Mouse (Mus musculus): ENCODE measurements around the gene Cd4. TPM values are rescaled to one million over a fixed set of nuclear protein-coding genes. Genes with fewer than 3 reads are reported as not detected.
A peak's percentile ranks its signal among the peaks of the same experiment; 100 is the strongest.
"Not testable (repeated sequence)": the region's sequence is repeated elsewhere in the genome, so short reads cannot be mapped to it uniquely, and the experiment has no call there.

Gene Cd4
- polyA plus RNA-seq, 1 experiment from 2014 or later, result 2.1 TPM

GRCm38 (mm10) chr6:124894113-124894512, 6.1 kb upstream of the Cd4 start:
- H3K9ac ChIP-seq (ENCODE audit: low read length); H3K9me3 ChIP-seq (replicated peaks; ENCODE audit: control insufficient read depth, low read length); H3K4me1 ChIP-seq (ENCODE audit: control insufficient read depth, insufficient read depth, low read length); H3K36me3 ChIP-seq (ENCODE audit: control insufficient read depth, insufficient read depth); H3K27me3 ChIP-seq (ENCODE audit: control insufficient read depth, insufficient read depth, low read length); H3K4me3 ChIP-seq (ENCODE audit: low read length); H3K4me2 ChIP-seq (ENCODE audit: low read depth, low read length); ATAC-seq (replicated peaks; ENCODE audit: extremely low read depth, insufficient read depth, low FRiP score); H3K27ac ChIP-seq (ENCODE audit: low read length): not testable (repeated sequence)
- 84% methylated on average over 2 of the region's 2 CpGs for WGBS

GRCm38 (mm10) chr6:124890997-124891396, 3.0 kb upstream of the Cd4 start:
- no peaks in the 10 kb centered on the region for H3K4me1 ChIP-seq (ENCODE audit: control insufficient read depth, insufficient read depth, low read length)
- no peak overlapping the region for H3K27ac ChIP-seq (ENCODE audit: low read length)
- H3K4me3 ChIP-seq (ENCODE audit: low read length), result no peak overlapping the region
- H3K27me3 ChIP-seq (ENCODE audit: control insufficient read depth, insufficient read depth, low read length), result no peaks in the 10 kb centered on the region
- no peaks in the 10 kb centered on the region for H3K36me3 ChIP-seq (ENCODE audit: control insufficient read depth, insufficient read depth)
- 54% methylated on average over 6 of the region's 6 CpGs for WGBS
- no peak overlapping the region for H3K4me2 ChIP-seq (ENCODE audit: low read depth, low read length)
- ATAC-seq (replicated peaks; ENCODE audit: extremely low read depth, insufficient read depth, low FRiP score), result no peak
- no peaks in the 10 kb centered on the region for H3K9me3 ChIP-seq (replicated peaks; ENCODE audit: control insufficient read depth, low read length)
- no peak overlapping the region for H3K9ac ChIP-seq (ENCODE audit: low read length)

GRCm38 (mm10) chr6:124888555-124889125, 619 bp upstream of the Cd4 start:
- ATAC-seq (replicated peaks; ENCODE audit: extremely low read depth, insufficient read depth, low FRiP score), result no peak
- 86% methylated on average over 6 of the region's 6 CpGs for WGBS

GRCm38 (mm10) chr6:124885956-124886381, 2.1 kb downstream of the Cd4 start:
- Histone ChIP-seq H3K4me3 (ENCODE audit: low read length) (no peak overlapping the region), H3K27me3 (ENCODE audit: control insufficient read depth, insufficient read depth, low read length) (no peaks in the 10 kb centered on the region), H3K27ac (ENCODE audit: low read length) (peak overlapping the region; percentile 76), H3K36me3 (ENCODE audit: control insufficient read depth, insufficient read depth) (no peaks in the 10 kb centered on the region), H3K4me2 (ENCODE audit: low read depth, low read length) (no peak overlapping the region), H3K4me1 (ENCODE audit: control insufficient read depth, insufficient read depth, low read length) (peaks cover 6% of the 10 kb centered on the region; the same call in 1 of the 2 replicates), H3K9ac (ENCODE audit: low read length) (no peak overlapping the region), H3K9me3 (replicated peaks; ENCODE audit: control insufficient read depth, low read length) (no peaks in the 10 kb centered on the region)
- 89% methylated on average over 8 of the region's 8 CpGs for WGBS
- ATAC-seq (replicated peaks; ENCODE audit: extremely low read depth, insufficient read depth, low FRiP score), result no peak

More at GRCm38 (mm10) chr6:124888555-124889125, 619 bp upstream of the Cd4 start:
- H3K4me3 ChIP-seq (ENCODE audit: low read length), result no peak overlapping the region
- no peaks in the 10 kb centered on the region for H3K27me3 ChIP-seq (ENCODE audit: control insufficient read depth, insufficient read depth, low read length)
- no peak overlapping the region for H3K27ac ChIP-seq (ENCODE audit: low read length)
- H3K4me2 ChIP-seq (ENCODE audit: low read depth, low read length), result no peak overlapping the region
- H3K9ac ChIP-seq (ENCODE audit: low read length), result no peak overlapping the region
- no peaks in the 10 kb centered on the region for H3K36me3 ChIP-seq (ENCODE audit: control insufficient read depth, insufficient read depth)
- H3K9me3 ChIP-seq (replicated peaks; ENCODE audit: control insufficient read depth, low read length), result no peaks in the 10 kb centered on the region
- H3K4me1 ChIP-seq (ENCODE audit: control insufficient read depth, insufficient read depth, low read length), result peaks cover 6% of the 10 kb centered on the region; the same call in 1 of the 2 replicates

GRCm38 (mm10) chr6:124884714-124885500, 3.1 kb downstream of the Cd4 start:
- peak; percentile 79; the same call in 1 of the 2 replicates for ATAC-seq (replicated peaks; ENCODE audit: extremely low read depth, insufficient read depth, low FRiP score)
- H3K27me3 ChIP-seq (ENCODE audit: control insufficient read depth, insufficient read depth, low read length), result no peaks in the 10 kb centered on the region
- no peak overlapping the region for H3K9ac ChIP-seq (ENCODE audit: low read length)
- H3K36me3 ChIP-seq (ENCODE audit: control insufficient read depth, insufficient read depth), result no peaks in the 10 kb centered on the region
- peaks cover 6% of the 10 kb centered on the region; the same call in 1 of the 2 replicates for H3K4me1 ChIP-seq (ENCODE audit: control insufficient read depth, insufficient read depth, low read length)
- no peak overlapping the region for H3K4me3 ChIP-seq (ENCODE audit: low read length)
- no peaks in the 10 kb centered on the region for H3K9me3 ChIP-seq (replicated peaks; ENCODE audit: control insufficient read depth, low read length)
- H3K27ac ChIP-seq (ENCODE audit: low read length), result peak overlapping the region; percentile 76
- no peak overlapping the region for H3K4me2 ChIP-seq (ENCODE audit: low read depth, low read length)
- WGBS, result 53% methylated on average over 10 of the region's 10 CpGs

GRCm38 (mm10) chr6:124883351-124883750, 4.7 kb downstream of the Cd4 start:
- H3K9ac ChIP-seq (ENCODE audit: low read length), result no peak overlapping the region
- whole genome bisulfite sequencing, result 81% methylated on average over 10 of the region's 10 CpGs
- ATAC-seq (replicated peaks; ENCODE audit: extremely low read depth, insufficient read depth, low FRiP score), result no peak
- H3K4me3 ChIP-seq (ENCODE audit: low read length), result no peak overlapping the region
- no peaks in the 10 kb centered on the region for H3K36me3 ChIP-seq (ENCODE audit: control insufficient read depth, insufficient read depth)
- H3K4me2 ChIP-seq (ENCODE audit: low read depth, low read length), result no peak overlapping the region
- no peak overlapping the region for H3K27ac ChIP-seq (ENCODE audit: low read length)
- no peaks in the 10 kb centered on the region for H3K9me3 ChIP-seq (replicated peaks; ENCODE audit: control insufficient read depth, low read length)
- H3K4me1 ChIP-seq (ENCODE audit: control insufficient read depth, insufficient read depth, low read length), result peaks cover 6% of the 10 kb centered on the region; the same call in 1 of the 2 replicates
- no peaks in the 10 kb centered on the region for H3K27me3 ChIP-seq (ENCODE audit: control insufficient read depth, insufficient read depth, low read length)

GRCm38 (mm10) chr6:124881821-124882220, 6.2 kb downstream of the Cd4 start:
- no peak overlapping the region for H3K27ac ChIP-seq (ENCODE audit: low read length)
- no peak overlapping the region for H3K4me2 ChIP-seq (ENCODE audit: low read depth, low read length)
- no peak overlapping the region for H3K9ac ChIP-seq (ENCODE audit: low read length)
- no peak for ATAC-seq (replicated peaks; ENCODE audit: extremely low read depth, insufficient read depth, low FRiP score)
- WGBS, result 91% methylated on average over 9 of the region's 9 CpGs
- H3K4me3 ChIP-seq (ENCODE audit: low read length), result no peak overlapping the region
- H3K27me3 ChIP-seq (ENCODE audit: control insufficient read depth, insufficient read depth, low read length), result no peaks in the 10 kb centered on the region
- H3K36me3 ChIP-seq (ENCODE audit: control insufficient read depth, insufficient read depth), result no peaks in the 10 kb centered on the region
- H3K9me3 ChIP-seq (replicated peaks; ENCODE audit: control insufficient read depth, low read length), result no peaks in the 10 kb centered on the region
- H3K4me1 ChIP-seq (ENCODE audit: control insufficient read depth, insufficient read depth, low read length), result peaks cover 6% of the 10 kb centered on the region; the same call in 1 of the 2 replicates

GRCm38 (mm10) chr6:124879390-124879789, 8.6 kb downstream of the Cd4 start:
- WGBS, result 50% methylated on average over 6 of the region's 6 CpGs
- ATAC-seq (replicated peaks; ENCODE audit: extremely low read depth, insufficient read depth, low FRiP score), result no peak

GRCm38 (mm10) chr6:124874348-124874747, 13.7 kb downstream of the Cd4 start:
- Histone ChIP-seq H3K27me3 (ENCODE audit: control insufficient read depth, insufficient read depth, low read length) (no peaks in the 10 kb centered on the region), H3K4me2 (ENCODE audit: low read depth, low read length) (no peak overlapping the region), H3K9me3 (replicated peaks; ENCODE audit: control insufficient read depth, low read length) (no peaks in the 10 kb centered on the region), H3K4me3 (ENCODE audit: low read length) (no peak overlapping the region), H3K4me1 (ENCODE audit: control insufficient read depth, insufficient read depth, low read length) (no peaks in the 10 kb centered on the region), H3K36me3 (ENCODE audit: control insufficient read depth, insufficient read depth) (no peaks in the 10 kb centered on the region), H3K9ac (ENCODE audit: low read length) (no peak overlapping the region), H3K27ac (ENCODE audit: low read length) (no peak overlapping the region)
- no peak for ATAC-seq (replicated peaks; ENCODE audit: extremely low read depth, insufficient read depth, low FRiP score)
- 19% methylated on average over 3 of the region's 3 CpGs for WGBS

More at GRCm38 (mm10) chr6:124879390-124879789, 8.6 kb downstream of the Cd4 start:
- H3K9me3 ChIP-seq (replicated peaks; ENCODE audit: control insufficient read depth, low read length), result no peaks in the 10 kb centered on the region
- H3K36me3 ChIP-seq (ENCODE audit: control insufficient read depth, insufficient read depth), result no peaks in the 10 kb centered on the region
- H3K9ac ChIP-seq (ENCODE audit: low read length), result no peak overlapping the region
- no peaks in the 10 kb centered on the region for H3K4me1 ChIP-seq (ENCODE audit: control insufficient read depth, insufficient read depth, low read length)
- H3K4me2 ChIP-seq (ENCODE audit: low read depth, low read length), result no peak overlapping the region
- H3K27me3 ChIP-seq (ENCODE audit: control insufficient read depth, insufficient read depth, low read length), result no peaks in the 10 kb centered on the region
- no peak overlapping the region for H3K27ac ChIP-seq (ENCODE audit: low read length)
- H3K4me3 ChIP-seq (ENCODE audit: low read length), result no peak overlapping the region
